24 mouse cellular contexts compared by ENCODE assay signal in genomic region chr5:66390567-66390966, GRCm38 (mm10).
A peak's percentile ranks its signal among the peaks of the same experiment; 100 is the strongest.
DNase-seq lines count a peak whose midpoint lies in the region; ATAC-seq and TF ChIP-seq lines count a peak whose summit lies in the region.
"Had no signal": no experiment of that assay in that cellular context is flagged by ENCODE, and none has a peak within 500 bp of the region (broad histone marks: within the 10 kb centered on the region; RNA-seq: fewer than 3 reads in every experiment).

No protein-coding gene starts in this region.

- TF ChIP-seq EP300 in liver, postnatal 0 days (IDR thresholded peaks at IDR 0.05; ENCODE audit: low read depth): no peak
- TF ChIP-seq EP300 in stomach, postnatal 0 days (optimal IDR thresholded peaks at IDR 0.05): no peak

- H3K27me3 ChIP-seq in forebrain, embryonic 11.5 days (ENCODE audit: control insufficient read depth, insufficient read depth, low read length): no peaks in the 10 kb centered on the region
- no peaks in the 10 kb centered on the region for H3K27me3 ChIP-seq in forebrain, embryonic 15.5 days
- no peaks in the 10 kb centered on the region for H3K27me3 ChIP-seq in intestine, postnatal 0 days (replicated peaks; ENCODE audit: control insufficient read depth, insufficient read depth, low read length)
- no peaks in the 10 kb centered on the region for H3K27me3 ChIP-seq in intestine, embryonic 15.5 days (replicated peaks)
- no peaks in the 10 kb centered on the region for H3K27me3 ChIP-seq in liver, postnatal 0 days (ENCODE audit: insufficient read depth, low read length)
- no peaks in the 10 kb centered on the region for H3K27me3 ChIP-seq in liver, embryonic 12.5 days (replicated peaks)
- H3K27me3 ChIP-seq in stomach, postnatal 0 days (ENCODE audit: control insufficient read depth, insufficient read depth, low read length): no peaks in the 10 kb centered on the region
- H3K27me3 ChIP-seq: forebrain, embryonic 12.5 days; heart, embryonic 15.5 days; hindbrain, embryonic 15.5 days; midbrain, embryonic 12.5 days; Patski; stomach, embryonic 15.5 days had no signal

- no peak overlapping the region for H3K4me2 ChIP-seq in forebrain, embryonic 11.5 days (ENCODE audit: low read depth, low read length, severe bottlenecking)
- H3K4me2 ChIP-seq in forebrain, embryonic 15.5 days (replicated peaks): no peak overlapping the region
- H3K4me2 ChIP-seq in intestine, postnatal 0 days (replicated peaks; ENCODE audit: low read depth): no peak overlapping the region
- no peak overlapping the region for H3K4me2 ChIP-seq in intestine, embryonic 15.5 days (replicated peaks)
- no peak overlapping the region for H3K4me2 ChIP-seq in liver, postnatal 0 days (ENCODE audit: low read depth, low read length)
- no peak overlapping the region for H3K4me2 ChIP-seq in liver, embryonic 12.5 days
- no peak overlapping the region for H3K4me2 ChIP-seq in stomach, postnatal 0 days (replicated peaks; ENCODE audit: low read depth)
- H3K4me2 ChIP-seq: forebrain, embryonic 12.5 days; heart, embryonic 15.5 days; hindbrain, embryonic 15.5 days; midbrain, embryonic 12.5 days; stomach, embryonic 15.5 days had no signal

- peaks cover 2% of the 10 kb centered on the region; the same call in 1 of the 2 replicates for H3K4me1 ChIP-seq in forebrain, embryonic 11.5 days (replicated peaks; ENCODE audit: control insufficient read depth, insufficient read depth, low read length)
- H3K4me1 ChIP-seq in forebrain, embryonic 15.5 days: peaks cover 34% of the 10 kb centered on the region
- no peaks in the 10 kb centered on the region for H3K4me1 ChIP-seq in intestine, postnatal 0 days (replicated peaks; ENCODE audit: control insufficient read depth, insufficient read depth, low read length)
- no peaks in the 10 kb centered on the region for H3K4me1 ChIP-seq in intestine, embryonic 15.5 days (replicated peaks)
- no peaks in the 10 kb centered on the region for H3K4me1 ChIP-seq in liver, postnatal 0 days (ENCODE audit: insufficient read depth)
- H3K4me1 ChIP-seq in liver, embryonic 12.5 days: no peaks in the 10 kb centered on the region
- H3K4me1 ChIP-seq in stomach, postnatal 0 days (replicated peaks; ENCODE audit: control insufficient read depth, insufficient read depth): no peaks in the 10 kb centered on the region
- H3K4me1 ChIP-seq: heart, embryonic 15.5 days; stomach, embryonic 15.5 days had no signal

- no peak overlapping the region for H3K27ac ChIP-seq in forebrain, embryonic 11.5 days (ENCODE audit: low read depth, low read length)
- no peak overlapping the region for H3K27ac ChIP-seq in forebrain, embryonic 15.5 days (replicated peaks)
- no peak overlapping the region for H3K27ac ChIP-seq in intestine, postnatal 0 days (ENCODE audit: low read depth, low read length)
- no peak overlapping the region for H3K27ac ChIP-seq in intestine, embryonic 15.5 days
- no peak overlapping the region for H3K27ac ChIP-seq in liver, postnatal 0 days (ENCODE audit: low read depth)
- H3K27ac ChIP-seq in liver, embryonic 12.5 days: no peak overlapping the region
- no peak overlapping the region for H3K27ac ChIP-seq in stomach, postnatal 0 days (replicated peaks)
- H3K27ac ChIP-seq: forebrain, embryonic 12.5 days; heart, embryonic 15.5 days; hindbrain, embryonic 15.5 days; liver, embryonic 14.5 days; midbrain, embryonic 12.5 days; stomach, embryonic 15.5 days had no signal

- TF ChIP-seq CTCF in intestine, postnatal 0 days (IDR thresholded peaks at IDR 0.05; ENCODE audit: low read depth): peak; percentile 44
- TF ChIP-seq CTCF in liver, postnatal 0 days (IDR thresholded peaks at IDR 0.05; ENCODE audit: low read depth): peak; percentile 33
- peak; percentile 49 for TF ChIP-seq CTCF in stomach, postnatal 0 days (IDR thresholded peaks at IDR 0.05; ENCODE audit: low read depth)

- no peak overlapping the region for H3K4me3 ChIP-seq in forebrain, embryonic 11.5 days (ENCODE audit: low read depth, low read length)
- H3K4me3 ChIP-seq in forebrain, embryonic 15.5 days: no peak overlapping the region
- H3K4me3 ChIP-seq in intestine, postnatal 0 days (ENCODE audit: low read depth, low read length): no peak overlapping the region
- H3K4me3 ChIP-seq in intestine, embryonic 15.5 days (replicated peaks): no peak overlapping the region
- H3K4me3 ChIP-seq in liver, postnatal 0 days (ENCODE audit: low read depth, low read length): no peak overlapping the region
- no peak overlapping the region for H3K4me3 ChIP-seq in liver, embryonic 12.5 days
- no peak overlapping the region for H3K4me3 ChIP-seq in stomach, postnatal 0 days (ENCODE audit: low read depth, low read length)
- H3K4me3 ChIP-seq: forebrain, embryonic 12.5 days; heart, embryonic 15.5 days; hindbrain, embryonic 15.5 days; midbrain, embryonic 12.5 days; stomach, embryonic 15.5 days had no signal

- no peak for ATAC-seq in forebrain, embryonic 11.5 days (replicated peaks; ENCODE audit: low FRiP score)
- ATAC-seq in forebrain, embryonic 15.5 days (replicated peaks): no peak
- no peak for ATAC-seq in intestine, postnatal 0 days
- no peak for ATAC-seq in intestine, embryonic 15.5 days
- ATAC-seq in liver, postnatal 0 days: no peak
- no peak for ATAC-seq in liver, embryonic 12.5 days
- no peak for ATAC-seq in stomach, postnatal 0 days (ENCODE audit: low FRiP score, low TSS enrichment)
- ATAC-seq: CD4-positive, CD25-positive, alpha-beta regulatory T cell, adult 4 months; intestine, embryonic 16.5 days; Patski had no signal

- H3K9ac ChIP-seq in forebrain, embryonic 11.5 days (ENCODE audit: low read length): no peak overlapping the region
- H3K9ac ChIP-seq in forebrain, embryonic 15.5 days (replicated peaks): no peak overlapping the region
- H3K9ac ChIP-seq in intestine, postnatal 0 days (ENCODE audit: low read depth, low read length): no peak overlapping the region
- no peak overlapping the region for H3K9ac ChIP-seq in intestine, embryonic 15.5 days
- no peak overlapping the region for H3K9ac ChIP-seq in liver, postnatal 0 days (replicated peaks)
- H3K9ac ChIP-seq in liver, embryonic 12.5 days: no peak overlapping the region
- no peak overlapping the region for H3K9ac ChIP-seq in stomach, postnatal 0 days (ENCODE audit: low read length)
- H3K9ac ChIP-seq: forebrain, embryonic 12.5 days; heart, embryonic 15.5 days; hindbrain, embryonic 15.5 days; liver, embryonic 14.5 days; midbrain, embryonic 12.5 days; stomach, embryonic 15.5 days had no signal

- DNase-seq in forebrain, embryonic 11.5 days (ENCODE audit: low spot score): peak; percentile 0
- no peak for DNase-seq in liver, postnatal 0 days
- DNase-seq in stomach, postnatal 0 days (ENCODE audit: low spot score): no peak
- DNase-seq: cerebellum, adult 18-20 months; cerebellum, postnatal 14 days; gastrocnemius, postnatal 25 days; heart, postnatal 4 days; kidney, postnatal 14 days; thymus, adult 18-20 months; thymus, postnatal 36 days had no signal

- H3K9me3 ChIP-seq in forebrain, embryonic 11.5 days (ENCODE audit: control insufficient read depth, low read length): no peaks in the 10 kb centered on the region
- H3K9me3 ChIP-seq in forebrain, embryonic 15.5 days: no peaks in the 10 kb centered on the region
- H3K9me3 ChIP-seq in intestine, postnatal 0 days (ENCODE audit: control insufficient read depth): no peaks in the 10 kb centered on the region
- H3K9me3 ChIP-seq in intestine, embryonic 15.5 days: no peaks in the 10 kb centered on the region
- no peaks in the 10 kb centered on the region for H3K9me3 ChIP-seq in liver, postnatal 0 days (ENCODE audit: low read length)
- no peaks in the 10 kb centered on the region for H3K9me3 ChIP-seq in liver, embryonic 12.5 days (replicated peaks)
- H3K9me3 ChIP-seq in stomach, postnatal 0 days (ENCODE audit: control insufficient read depth, low read length): no peaks in the 10 kb centered on the region
- H3K9me3 ChIP-seq: forebrain, embryonic 12.5 days; heart, embryonic 15.5 days; hindbrain, embryonic 15.5 days; midbrain, embryonic 12.5 days; stomach, embryonic 15.5 days had no signal

- no peaks in the 10 kb centered on the region for H3K36me3 ChIP-seq in forebrain, embryonic 11.5 days (ENCODE audit: control insufficient read depth, insufficient read depth, low read length)
- no peaks in the 10 kb centered on the region for H3K36me3 ChIP-seq in forebrain, embryonic 15.5 days
- no peaks in the 10 kb centered on the region; the same call in 1 of the 2 replicates for H3K36me3 ChIP-seq in intestine, postnatal 0 days (ENCODE audit: control insufficient read depth, insufficient read depth)
- H3K36me3 ChIP-seq in intestine, embryonic 15.5 days: no peaks in the 10 kb centered on the region
- H3K36me3 ChIP-seq in liver, postnatal 0 days (replicated peaks; ENCODE audit: insufficient read depth, low read length): no peaks in the 10 kb centered on the region
- no peaks in the 10 kb centered on the region for H3K36me3 ChIP-seq in liver, embryonic 12.5 days
- no peaks in the 10 kb centered on the region for H3K36me3 ChIP-seq in stomach, postnatal 0 days (ENCODE audit: control insufficient read depth, insufficient read depth, low read length)
- H3K36me3 ChIP-seq: forebrain, embryonic 12.5 days; G1E; hindbrain, embryonic 15.5 days had no signal

- 82% methylated on average over 6 of the region's 6 CpGs for WGBS in forebrain, embryonic 11.5 days
- WGBS in forebrain, embryonic 15.5 days: 79% methylated on average over 6 of the region's 6 CpGs
- 91% methylated on average over 6 of the region's 6 CpGs for WGBS in intestine, postnatal 0 days
- 89% methylated on average over 6 of the region's 6 CpGs for WGBS in intestine, embryonic 15.5 days
- 82% methylated on average over 6 of the region's 6 CpGs for WGBS in liver, postnatal 0 days (ENCODE audit: insufficient replicate concordance)
- WGBS in liver, embryonic 12.5 days (ENCODE audit: insufficient replicate concordance): 71% methylated on average over 6 of the region's 6 CpGs
- 91% methylated on average over 6 of the region's 6 CpGs for WGBS in stomach, postnatal 0 days
